Mouse (Mus musculus): ENCODE measurements around the gene Dkkl1.
"Not testable (repeated sequence)": the region's sequence is repeated elsewhere in the genome, so short reads cannot be mapped to it uniquely, and the experiment has no call there.

The Dkkl1 gene

GRCm38 (mm10) chr7:45211851-45212251 lies at the start of gene Dkkl1:
Gene Dkkl1 (minus strand): TSS chr7:45212147.
- in situ Hi-C loops (cut with MboI) = no loop called here

- in situ Hi-C loops (cut with MboI) = no loop called here
Observed at GRCm38 (mm10) chr7:45259281-45259680, 47.3 kb upstream of the Dkkl1 start.

GRCm38 (mm10) chr7:45257063-45257840 lies 45.3 kb upstream of the Dkkl1 start:
- in situ Hi-C loops (cut with MboI) = no loop called here

- in situ Hi-C loops (cut with MboI) = not testable (repeated sequence)
Observed at GRCm38 (mm10) chr7:45255822-45256221, 43.9 kb upstream of the Dkkl1 start.

- in situ Hi-C loops (cut with MboI) = no loop called here
Observed at GRCm38 (mm10) chr7:45253806-45254205, 41.9 kb upstream of the Dkkl1 start.

- in situ Hi-C loops (cut with MboI) = no loop called here
Observed at GRCm38 (mm10) chr7:45247666-45248065, 35.7 kb upstream of the Dkkl1 start.

- in situ Hi-C loops (cut with MboI) = no loop called here
Observed at GRCm38 (mm10) chr7:45241389-45241749, 29.4 kb upstream of the Dkkl1 start.

- in situ Hi-C loops (cut with MboI) = no loop called here
Observed at GRCm38 (mm10) chr7:45240633-45241388, 28.9 kb upstream of the Dkkl1 start, which contains the start of gene Slc6a16. Gene Slc6a16 (plus strand): TSS chr7:45241085.

- in situ Hi-C loops (cut with MboI) = no loop called here
Observed at GRCm38 (mm10) chr7:45240109-45240508, 28.2 kb upstream of the Dkkl1 start.

GRCm38 (mm10) chr7:45238723-45239496 lies 27.0 kb upstream of the Dkkl1 start, which contains the start of gene Cd37:
Gene Cd37 (minus strand): TSS chr7:45239115.
- in situ Hi-C loops (cut with MboI) = no loop called here

- in situ Hi-C loops (cut with MboI) = no loop called here
Observed at GRCm38 (mm10) chr7:45237747-45238699, 26.1 kb upstream of the Dkkl1 start.

GRCm38 (mm10) chr7:45235656-45236180 lies 23.8 kb upstream of the Dkkl1 start:
- in situ Hi-C loops (cut with MboI) = no loop called here

- in situ Hi-C loops (cut with MboI) = no loop called here
Observed at GRCm38 (mm10) chr7:45234922-45235571, 23.1 kb upstream of the Dkkl1 start.

GRCm38 (mm10) chr7:45234333-45234841 lies 22.4 kb upstream of the Dkkl1 start:
- in situ Hi-C loops (cut with MboI) = no loop called here

GRCm38 (mm10) chr7:45233580-45234332 lies 21.8 kb upstream of the Dkkl1 start:
- in situ Hi-C loops (cut with MboI) = no loop called here

GRCm38 (mm10) chr7:45232716-45233465 lies 20.9 kb upstream of the Dkkl1 start:
- in situ Hi-C loops (cut with MboI) = no loop called here

GRCm38 (mm10) chr7:45231941-45232340 lies 20.0 kb upstream of the Dkkl1 start:
- in situ Hi-C loops (cut with MboI) = no loop called here

GRCm38 (mm10) chr7:45231192-45231591 lies 19.2 kb upstream of the Dkkl1 start:
- in situ Hi-C loops (cut with MboI) = no loop called here
